Mouse (Mus musculus) spleen, adult 12 weeks (tissue): Measurements from ENCODE around the gene BC025920.

Experiments
- DNase-seq: peaks from one replicate; pipeline ENCODE4 v3.0.0; 2022; ENCODE audit warnings: low spot score

The BC025920 gene

DNA sequence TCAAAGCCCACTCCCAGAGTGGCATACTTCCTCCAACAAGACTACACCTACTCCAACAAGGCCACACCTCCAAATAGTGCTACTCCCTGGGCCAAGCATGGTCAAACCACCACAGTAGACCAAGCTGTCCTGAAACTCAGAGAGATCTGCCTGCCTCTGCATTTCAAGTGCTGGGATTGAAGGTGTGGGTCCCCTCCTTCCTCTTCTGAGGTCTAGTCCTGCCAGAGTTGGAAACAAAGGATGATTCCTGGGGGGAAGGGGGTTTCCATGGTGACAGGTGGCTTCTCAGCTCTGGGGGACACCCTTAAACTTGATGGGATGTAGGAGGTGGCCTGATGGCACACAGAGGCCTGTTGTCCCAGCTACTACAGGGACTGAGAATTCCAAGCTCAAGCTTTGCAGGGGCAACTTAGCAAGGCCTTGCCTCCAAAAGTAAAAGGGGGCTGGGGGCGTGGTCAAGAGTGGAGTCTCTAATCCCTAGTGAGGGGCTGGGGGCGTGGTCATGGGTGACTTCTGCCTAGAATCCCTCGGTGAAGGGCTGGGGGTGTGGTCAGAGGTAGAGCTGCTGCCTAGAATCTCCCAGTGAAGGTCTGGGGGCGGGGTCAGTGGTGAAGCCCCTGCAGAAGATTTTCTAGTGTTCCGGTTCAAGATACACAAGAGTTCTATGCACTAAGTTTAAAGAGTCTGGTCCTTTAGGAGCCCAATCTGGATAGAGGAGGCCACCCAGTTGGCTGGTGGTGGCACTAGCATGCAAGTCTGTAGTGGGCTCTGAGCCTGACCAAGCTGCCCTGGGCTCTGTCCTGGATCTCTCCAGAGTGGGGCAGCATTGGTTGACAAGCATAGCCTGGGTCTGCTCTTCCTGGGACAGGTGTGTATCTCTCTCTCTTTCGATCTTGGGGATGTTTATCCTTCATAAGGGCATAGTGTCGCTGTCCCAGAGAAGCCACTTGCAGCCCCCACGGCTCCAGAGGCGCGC is 31.7 kb upstream of the BC025920 start, which contains the start of gene Tle2:
Tle2 (plus strand) TSS at position 481 of the 976 bp plus-strand sequence.
- no peak for DNase-seq

DNA sequence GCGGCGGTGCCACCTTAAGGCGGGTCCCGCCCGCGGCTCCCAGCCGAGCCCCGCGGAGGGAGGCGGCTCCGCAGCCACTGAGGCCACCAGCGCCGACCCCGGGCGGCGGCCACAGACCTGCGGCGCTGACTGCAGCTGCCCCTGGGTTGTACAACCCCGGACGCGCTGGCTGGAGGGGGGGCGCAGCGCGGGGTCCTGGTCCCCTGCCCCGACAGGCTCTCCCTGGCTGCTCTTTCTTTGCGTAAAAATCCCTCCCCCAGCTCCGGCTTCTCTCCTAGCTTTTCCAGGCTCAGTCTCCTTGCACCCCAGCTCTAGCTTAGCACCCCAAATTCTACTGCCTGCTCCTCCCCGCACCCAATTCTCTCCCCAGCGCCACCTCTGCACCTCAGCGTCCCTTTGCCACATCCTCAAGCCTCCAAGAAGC is 30.9 kb upstream of the BC025920 start:
- DNase-seq: no peak

DNA sequence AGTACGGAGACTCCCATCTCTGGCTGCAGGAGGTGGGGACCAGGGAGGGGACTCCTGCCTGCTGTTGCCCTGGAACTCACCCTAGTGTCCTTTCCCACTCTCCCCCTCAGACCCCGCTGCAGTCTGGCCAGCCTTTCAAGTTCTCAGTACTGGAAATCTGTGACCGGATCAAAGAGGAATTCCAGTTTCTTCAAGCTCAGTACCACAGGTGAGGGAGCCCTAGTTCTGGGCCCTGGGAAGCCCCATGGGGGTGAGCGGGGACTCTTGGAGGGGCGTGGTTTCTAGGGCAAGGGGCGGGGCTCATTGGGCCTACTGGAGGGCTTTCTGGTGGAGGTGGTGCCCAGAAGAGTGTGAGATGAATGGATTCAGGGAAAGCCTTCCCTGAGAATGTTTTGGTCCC is 30.4 kb upstream of the BC025920 start:
- no peak for DNase-seq

DNA sequence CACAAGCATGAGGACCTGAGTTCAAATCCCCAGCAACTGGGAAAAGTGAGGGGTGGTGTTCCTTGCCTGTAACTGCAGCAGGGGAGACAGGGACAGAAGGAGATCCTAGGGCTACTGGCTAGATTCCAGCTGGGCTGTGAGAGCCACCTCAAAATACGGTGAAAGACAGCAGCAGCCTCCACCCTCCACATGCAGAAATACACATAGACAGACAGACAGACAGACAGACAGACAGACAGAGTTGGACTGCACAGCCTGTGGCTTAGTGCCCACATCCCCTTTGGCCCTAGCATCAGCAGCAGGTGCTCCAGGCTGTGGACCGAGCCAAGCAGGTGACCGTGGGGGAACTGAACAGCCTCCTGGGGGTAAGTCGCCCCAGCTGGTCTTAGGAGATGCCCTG is 26.1 kb upstream of the BC025920 start:
- no peak for DNase-seq

DNA sequence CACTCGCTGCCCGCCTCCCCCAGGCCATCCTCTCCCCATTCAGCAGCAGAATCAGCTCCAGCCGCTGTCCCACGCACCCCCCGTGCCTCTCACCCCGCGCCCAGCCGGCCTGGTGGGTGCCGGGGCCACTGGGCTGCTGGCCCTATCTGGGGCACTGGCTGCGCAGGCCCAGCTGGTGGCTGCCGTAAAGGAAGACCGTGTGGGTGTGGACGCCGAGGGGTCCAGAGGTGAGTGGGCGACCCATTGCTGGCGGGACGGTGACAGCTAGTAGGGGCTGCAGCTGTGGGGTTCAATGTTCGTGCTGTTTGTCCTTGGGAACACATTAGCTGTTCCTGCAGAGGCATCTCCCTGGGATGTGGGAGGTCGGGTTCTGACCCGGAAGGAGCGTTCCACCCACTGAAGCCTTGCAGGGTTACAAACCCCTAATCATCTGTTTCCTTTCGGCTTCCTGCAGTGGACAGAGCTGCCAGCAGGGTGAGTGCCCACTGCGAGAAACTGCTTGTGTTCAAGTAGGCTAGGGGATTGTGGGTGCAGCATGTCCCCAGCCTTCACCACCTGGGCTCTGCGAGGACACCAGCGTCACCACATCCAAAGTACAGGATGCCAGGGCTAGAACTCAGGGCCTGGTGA is 25.5 kb upstream of the BC025920 start:
- no peak for DNase-seq

DNA sequence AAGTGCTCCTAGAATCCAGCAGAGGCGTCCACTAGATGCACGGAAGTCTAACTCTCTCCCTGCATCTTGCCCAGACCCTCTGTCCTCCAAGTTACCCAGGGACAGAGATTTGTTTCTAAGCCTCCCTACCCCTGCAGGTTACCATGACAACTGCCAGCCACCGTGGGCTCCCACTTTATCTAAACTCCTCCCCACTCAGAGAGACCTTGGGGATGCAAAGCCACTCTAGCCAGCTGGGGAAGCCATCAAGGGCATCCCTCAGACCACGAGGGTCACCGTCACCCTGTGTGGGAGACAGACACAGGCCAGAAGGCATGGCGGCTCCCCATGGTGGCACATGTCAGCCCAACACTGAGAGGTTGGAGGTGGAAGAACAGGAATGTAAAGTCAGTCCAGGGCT is 22.7 kb upstream of the BC025920 start:
- no peak for DNase-seq

DNA sequence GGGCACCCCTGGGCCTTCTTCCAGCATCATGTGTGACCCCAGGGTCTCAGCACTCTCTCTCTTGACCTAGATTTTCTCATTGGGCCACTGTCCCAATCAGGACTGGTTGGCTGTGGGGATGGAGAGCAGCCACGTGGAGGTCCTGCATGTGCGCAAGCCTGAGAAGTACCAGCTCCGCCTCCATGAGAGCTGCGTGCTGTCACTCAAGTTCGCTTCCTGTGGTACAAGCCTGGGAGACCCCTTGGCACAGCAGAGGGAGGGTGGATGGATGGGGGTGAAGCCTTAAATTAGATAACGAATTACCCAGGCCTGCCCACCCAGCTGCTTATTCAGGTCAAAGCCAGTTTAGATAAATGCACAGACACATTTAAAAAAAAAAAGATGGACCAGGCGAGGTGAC is 17.3 kb upstream of the BC025920 start:
- no peak for DNase-seq

DNA sequence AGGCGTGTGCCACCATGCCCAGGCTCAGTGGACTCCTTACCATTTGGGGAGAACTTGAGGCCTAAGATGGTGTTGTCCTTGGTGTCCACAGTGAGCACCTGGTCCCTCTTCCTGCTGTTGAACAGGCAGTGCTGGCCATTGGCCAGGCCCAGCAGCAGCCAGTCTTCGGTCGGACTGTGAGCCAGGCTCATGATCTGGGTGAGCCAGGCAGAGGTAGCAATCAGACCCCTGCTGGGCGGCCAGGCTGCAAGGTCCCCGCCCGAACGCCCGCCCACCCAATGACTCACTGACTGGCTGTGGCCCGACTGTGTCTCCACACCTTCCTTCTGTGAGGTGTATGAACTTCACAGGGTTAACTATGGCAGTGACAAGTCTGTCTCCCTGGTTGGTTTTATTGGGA is 14.2 kb upstream of the BC025920 start:
- no peak for DNase-seq

DNA sequence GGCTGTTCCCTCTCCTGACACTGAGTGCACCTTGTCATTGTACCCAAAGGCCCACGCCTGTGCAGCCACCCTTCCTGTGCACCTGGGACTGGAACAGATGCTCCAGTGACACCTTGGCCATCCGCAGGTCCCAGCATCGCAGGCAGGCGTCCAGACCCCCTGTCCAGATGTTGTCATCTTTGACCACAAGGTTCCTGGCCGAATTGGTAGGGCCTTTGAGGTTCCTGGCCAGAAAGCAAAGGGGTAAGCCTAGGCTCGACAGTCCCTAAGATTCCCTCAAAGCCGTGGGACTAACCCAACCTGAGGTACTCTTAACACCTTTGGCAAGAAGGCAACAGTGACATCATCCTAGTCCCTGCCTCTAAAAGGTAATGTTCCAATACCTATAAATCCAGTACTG is 13.4 kb upstream of the BC025920 start:
- DNase-seq: no peak

DNA sequence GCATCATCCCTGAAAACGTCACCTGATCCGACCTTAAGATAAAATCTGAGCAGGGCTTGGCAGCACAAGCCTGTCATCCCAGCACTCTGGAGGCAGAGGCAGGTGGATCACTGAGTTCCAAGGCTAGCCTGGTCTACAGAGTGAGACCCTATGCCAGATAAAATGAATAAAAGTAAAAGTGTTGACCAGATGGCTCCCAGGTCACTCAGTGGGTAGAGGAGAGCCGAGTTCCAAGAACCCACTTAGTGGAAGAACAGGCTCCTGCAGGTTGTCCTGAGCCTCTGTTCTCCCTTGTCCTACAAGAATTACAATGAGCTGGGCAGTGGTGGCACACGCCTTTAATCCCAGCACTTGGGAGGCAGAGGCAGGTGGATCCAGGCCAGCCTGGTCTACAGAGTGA is 12.8 kb upstream of the BC025920 start:
- no peak for DNase-seq

DNA sequence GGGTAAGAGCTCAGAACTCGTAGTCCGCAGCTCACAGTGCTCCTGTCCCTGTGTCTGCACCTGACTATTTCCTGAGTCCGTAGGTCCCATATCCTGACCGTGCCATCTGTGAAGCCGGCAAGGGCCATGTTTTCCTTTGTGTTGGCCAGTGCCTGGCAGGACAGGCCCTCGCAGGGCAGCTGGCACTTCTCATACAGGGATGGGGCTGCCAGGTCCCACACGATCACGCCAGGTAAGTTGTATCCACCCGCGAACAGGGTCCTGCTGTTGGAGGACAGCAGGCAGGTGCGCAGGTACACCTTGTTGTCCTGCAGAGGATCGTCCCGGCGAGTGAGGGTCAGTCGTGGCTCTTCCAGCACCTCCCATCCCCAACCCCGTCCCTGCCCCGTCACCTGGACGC is 12.1 kb upstream of the BC025920 start:
- no peak for DNase-seq

DNA sequence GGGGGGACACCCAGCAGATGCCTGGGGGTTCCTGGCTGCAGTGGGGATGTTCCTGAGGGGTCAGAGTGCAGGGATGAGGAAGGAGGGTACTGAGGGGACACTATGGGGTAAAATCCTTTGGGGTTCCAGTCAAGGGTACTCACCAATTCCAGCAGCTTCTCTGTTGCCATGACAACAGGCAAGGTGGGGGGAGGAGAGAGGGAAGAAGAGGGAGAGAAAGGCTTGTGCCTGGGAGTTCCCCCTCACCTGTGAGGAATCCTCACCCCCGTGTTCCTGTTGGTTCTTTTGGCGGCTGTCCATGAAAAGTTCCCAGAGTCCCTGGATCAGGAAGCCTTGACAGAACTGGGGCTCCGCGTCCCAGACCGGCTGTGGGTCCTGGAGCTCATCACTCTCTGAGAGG is 10.5 kb upstream of the BC025920 start:
- no peak for DNase-seq

DNA sequence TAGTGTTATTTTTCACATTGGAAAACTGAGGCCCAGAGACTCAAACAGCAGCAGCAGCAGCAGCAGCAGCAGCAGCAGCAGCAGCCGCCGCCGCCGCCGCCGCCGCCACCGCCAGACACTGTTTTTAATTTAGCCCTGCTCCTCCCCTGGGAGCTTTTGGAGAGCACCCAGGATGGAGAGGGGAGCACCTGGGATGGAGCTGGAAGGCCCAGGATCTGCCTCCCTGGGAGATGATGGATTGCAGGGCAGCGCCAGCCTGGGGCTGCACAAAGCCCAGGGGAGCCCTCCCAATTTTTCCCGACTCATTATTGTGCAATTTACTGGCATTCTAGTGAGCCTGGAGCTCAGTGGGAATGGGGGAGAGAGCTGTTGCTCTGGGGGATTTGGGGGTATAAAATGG is 9.5 kb upstream of the BC025920 start:
- DNase-seq: no peak

DNA sequence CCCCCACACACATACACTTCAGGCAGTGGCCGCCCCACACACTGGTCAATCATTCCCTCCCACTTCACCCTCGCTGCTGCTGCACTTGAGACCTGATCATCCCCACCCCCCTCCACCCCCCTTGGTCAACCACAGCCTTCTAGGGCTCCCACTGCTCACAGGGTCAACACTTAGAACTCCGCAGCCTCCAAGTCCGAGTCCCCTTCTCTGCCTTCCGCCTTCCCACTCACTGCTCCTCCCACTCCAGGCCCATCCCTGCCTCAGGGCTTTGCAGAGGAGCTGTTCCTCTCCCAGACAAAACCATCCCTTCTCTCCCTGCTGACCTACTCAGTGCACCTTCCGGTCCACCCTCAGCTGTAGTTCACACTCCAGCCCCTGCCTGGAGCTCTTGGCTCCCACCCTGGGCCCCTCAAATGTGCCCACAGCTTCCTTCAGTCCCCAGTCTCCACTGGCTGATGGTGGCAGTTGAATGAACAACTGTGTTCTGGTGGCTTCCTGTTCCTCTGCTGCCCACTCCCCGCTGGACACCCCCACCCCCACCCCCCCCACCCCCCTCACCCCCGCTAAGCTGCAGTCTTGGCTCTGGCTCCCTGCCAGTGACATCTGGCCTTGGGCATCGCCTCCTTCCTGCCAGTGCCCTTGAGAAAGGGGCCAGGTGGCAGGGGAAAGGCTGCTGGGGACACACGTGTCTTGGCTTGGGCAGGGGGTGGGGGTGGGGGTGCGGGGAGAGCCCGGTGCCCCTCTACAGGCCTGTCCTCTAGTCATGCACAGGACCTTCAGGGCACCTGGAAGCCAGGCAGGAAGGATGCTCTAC is 8.7 kb upstream of the BC025920 start:
- no peak for DNase-seq

DNA sequence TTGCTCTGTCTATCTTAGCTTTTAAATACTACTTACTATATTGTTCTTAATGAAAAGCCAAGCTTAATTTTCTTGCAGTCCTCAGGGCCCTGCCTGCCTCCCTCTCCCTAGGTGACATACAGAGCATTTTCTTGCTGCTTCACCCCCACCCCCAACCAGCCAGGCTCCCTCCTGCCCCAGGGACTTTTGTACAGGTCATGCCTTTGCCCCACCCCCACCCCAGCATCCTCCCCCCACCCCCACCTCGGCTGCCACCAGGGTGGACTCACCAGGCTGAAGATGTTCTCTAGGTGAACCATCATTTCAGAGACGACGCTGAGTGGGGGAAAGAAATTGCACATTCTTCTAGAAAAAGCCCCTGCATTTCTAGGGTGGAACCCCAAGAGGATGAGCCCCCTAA is 7.7 kb upstream of the BC025920 start:
- no peak for DNase-seq

DNA sequence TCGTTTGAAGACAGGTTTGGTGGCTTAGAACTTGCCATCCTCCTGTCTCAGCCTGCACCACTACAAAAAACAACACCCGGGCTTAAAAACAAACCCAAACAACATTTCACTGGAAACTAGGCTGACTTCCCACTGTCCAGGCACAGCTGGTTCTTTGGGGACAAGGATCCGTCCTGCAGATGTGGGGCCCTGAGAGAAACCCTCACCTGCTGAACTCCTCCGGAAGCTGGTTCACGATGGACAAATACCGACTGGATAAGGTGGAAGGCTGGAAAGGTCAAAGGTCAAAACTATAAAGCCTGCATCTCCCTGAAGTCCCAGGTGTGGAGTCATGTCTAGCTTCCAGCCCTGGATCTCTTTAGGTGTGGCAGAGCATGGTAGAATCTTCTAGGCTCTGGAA is 7.2 kb upstream of the BC025920 start:
- no peak for DNase-seq

DNA sequence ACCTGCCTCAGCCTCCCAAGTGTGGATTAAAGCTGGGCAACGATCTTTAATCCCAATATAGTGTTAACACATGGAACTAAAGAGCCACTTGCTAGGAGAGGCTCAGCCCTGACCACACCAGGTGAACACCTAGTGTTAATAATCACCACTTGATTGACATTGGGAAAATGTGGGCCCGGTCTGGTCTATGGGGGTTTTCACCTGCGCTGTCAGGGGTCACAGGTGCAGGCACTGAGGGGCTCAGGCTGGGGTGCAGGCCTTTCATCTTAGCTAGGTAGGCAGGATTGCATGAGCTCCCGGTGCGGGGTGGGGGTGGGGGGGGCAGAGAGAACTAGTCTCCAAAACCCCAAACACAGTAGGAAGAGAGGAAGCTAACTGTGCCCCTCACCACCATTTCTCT is 6.4 kb upstream of the BC025920 start:
- DNase-seq: no peak

DNA sequence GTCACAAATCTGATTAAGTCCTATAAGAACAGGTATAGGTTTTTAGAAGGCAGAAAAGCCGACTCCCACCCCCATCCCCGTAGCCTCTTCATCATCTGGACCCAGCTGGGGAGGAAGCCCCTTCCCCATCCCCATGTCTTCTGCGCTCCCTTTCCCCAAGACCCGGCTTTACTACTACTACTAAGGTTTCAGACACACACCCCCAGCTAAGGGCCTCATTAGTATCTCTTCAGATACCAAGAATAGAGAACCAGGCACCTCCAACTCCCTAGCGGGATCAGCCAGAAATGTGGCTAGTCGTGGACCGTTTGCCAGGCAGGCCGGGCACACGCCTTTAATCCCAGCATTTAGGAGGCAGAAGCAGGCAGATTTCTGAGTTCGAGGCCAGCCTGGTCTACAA is 6.0 kb upstream of the BC025920 start:
- DNase-seq: no peak

DNA sequence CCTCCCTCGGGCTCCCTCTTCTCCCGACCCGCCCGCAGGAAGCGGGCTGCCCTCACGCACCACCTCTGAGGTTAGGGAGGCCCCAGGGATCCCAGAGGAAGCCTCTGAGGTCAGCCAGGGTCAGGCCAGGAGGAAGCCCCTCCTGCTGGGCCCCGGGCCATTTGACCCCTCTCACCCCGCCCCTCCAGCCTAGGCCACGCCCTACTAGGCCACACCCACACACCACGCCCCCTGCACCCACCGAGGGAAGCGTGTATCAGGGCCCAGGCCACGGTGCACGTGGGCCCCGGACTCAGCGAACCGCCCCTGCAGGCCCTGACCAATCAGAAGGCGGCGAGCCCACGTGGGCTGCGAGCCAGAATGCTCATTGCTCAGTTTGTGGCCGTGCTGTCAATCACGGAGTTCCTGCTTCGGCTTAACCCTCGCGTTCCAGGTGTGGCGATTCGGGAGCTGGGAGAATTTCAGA is 5.3 kb upstream of the BC025920 start, which contains the start of gene Tle6:
Tle6 (minus strand) TSS at position 336 of the 466 bp plus-strand sequence.
- DNase-seq: peak; percentile 77

DNA sequence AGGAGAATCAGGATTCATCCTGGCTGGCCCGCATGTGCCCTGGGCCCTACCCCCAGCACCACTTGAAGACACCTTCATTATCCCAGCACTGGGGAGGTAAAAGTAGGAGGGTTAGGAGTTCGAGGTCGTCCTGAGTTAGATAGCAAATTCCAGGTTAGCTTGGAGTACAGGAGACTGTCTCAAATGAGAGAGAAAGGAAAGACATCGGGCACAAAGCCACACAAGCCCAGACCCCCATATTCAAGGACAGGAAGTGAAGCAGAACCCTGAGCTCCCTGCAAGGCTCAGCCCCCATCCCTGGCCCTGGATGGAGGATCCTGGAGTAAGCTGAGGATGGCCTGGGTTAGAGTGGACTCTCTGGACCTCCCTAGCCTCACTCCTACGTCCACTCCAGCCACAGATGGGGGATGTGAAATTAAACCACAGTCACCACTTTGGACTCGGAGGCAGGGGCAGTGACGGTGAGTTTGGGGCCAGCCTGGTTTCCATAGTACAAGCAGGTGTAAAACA is 4.6 kb upstream of the BC025920 start:
- DNase-seq: no peak

DNA sequence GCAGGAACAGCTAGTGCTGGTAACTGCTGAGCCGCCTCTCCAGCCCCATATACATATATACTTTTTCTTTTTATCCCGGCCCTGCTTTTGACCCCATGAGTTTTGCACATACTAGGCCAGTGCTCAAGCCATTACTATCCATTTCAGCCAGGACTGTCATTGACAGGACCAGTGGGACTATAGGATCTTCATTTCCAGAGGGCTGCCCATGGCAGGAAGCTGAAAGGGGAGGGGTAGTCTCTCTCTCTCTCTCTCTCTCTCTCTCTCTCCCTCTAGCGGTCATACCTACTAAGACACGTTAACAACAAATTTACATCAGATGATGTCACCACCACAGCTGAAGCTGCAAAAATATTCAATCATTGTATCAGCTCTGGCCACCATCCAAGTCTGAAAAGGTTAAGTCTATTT is 3.3 kb upstream of the BC025920 start:
- DNase-seq: no peak
